Mouse (Mus musculus) urinary bladder, postnatal 25 days (tissue): ENCODE measurements around the gene Fam19a1.

Source experiments
- DNase-seq: peaks from one replicate; pipeline ENCODE4 v3.0.0; 2022; ENCODE audit warnings: low spot score

The Fam19a1 gene

GRCm38 (mm10) chr6:96437814-96438213 lies 324.9 kb downstream of the Fam19a1 start:
- no peak for DNase-seq

- no peak for DNase-seq
Observed at GRCm38 (mm10) chr6:96439419-96439818, 326.5 kb downstream of the Fam19a1 start.

- DNase-seq, result no peak
Observed at GRCm38 (mm10) chr6:96441971-96442370, 329.0 kb downstream of the Fam19a1 start.

GRCm38 (mm10) chr6:96447466-96447865 lies 334.5 kb downstream of the Fam19a1 start:
- no peak for DNase-seq

- no peak for DNase-seq
Observed at GRCm38 (mm10) chr6:96456266-96456665, 343.3 kb downstream of the Fam19a1 start.

DNA sequence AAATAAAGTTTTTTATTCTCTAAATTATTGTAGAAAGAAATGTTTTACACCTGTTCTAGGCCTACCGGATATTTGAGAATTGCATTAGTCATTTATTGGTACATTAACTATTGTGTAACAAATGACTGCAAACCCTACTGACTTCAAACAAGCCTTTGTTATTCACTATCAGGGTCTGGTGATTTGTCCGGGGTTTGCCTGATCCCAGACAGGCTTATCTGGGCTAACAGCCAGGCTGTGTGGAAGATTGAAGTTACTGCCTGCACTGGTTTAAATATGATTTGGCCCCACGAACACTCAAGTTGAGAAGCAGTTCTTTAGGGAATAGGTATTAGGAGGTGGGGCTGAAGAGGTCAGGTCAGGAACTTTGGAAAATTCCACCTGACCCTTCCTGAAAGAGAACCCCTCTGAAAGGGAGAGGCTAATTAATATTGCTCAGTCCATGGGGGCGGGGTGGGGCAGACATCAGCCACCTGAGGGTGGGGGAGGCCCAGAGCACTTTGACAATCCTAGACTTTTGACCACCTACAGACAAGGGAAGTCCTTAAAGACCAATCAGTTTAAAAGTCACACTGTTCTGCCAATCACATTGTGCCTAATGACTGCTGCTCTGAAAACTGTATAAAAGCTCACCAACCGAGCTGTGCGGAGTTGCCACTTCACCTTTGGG lies 344.8 kb downstream of the Fam19a1 start:
- peak; percentile 4 for DNase-seq

- no peak for DNase-seq
Observed at GRCm38 (mm10) chr6:96459041-96459440, 346.1 kb downstream of the Fam19a1 start.

DNA sequence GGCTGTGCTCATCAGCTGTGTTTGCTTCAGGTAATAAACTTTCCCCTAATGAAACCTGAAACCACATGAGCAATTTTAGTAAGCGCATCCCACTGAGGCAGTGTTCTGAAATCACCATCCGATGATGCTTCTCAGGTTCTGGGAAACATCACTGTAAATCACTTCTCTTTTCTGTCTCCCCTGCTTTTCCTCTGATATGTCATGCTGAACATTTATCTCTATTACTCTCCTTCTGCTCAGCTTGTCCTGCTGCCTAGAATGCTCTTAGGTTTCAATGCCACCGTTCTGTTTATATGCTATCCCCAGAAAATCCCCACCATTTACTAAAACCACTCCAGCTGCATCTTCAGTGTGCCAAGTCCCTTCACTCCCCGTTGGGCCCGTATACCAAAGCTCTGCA lies 386.5 kb downstream of the Fam19a1 start:
- no peak for DNase-seq

- no peak for DNase-seq
Observed at GRCm38 (mm10) chr6:96541600-96541999, 428.6 kb downstream of the Fam19a1 start.

DNA sequence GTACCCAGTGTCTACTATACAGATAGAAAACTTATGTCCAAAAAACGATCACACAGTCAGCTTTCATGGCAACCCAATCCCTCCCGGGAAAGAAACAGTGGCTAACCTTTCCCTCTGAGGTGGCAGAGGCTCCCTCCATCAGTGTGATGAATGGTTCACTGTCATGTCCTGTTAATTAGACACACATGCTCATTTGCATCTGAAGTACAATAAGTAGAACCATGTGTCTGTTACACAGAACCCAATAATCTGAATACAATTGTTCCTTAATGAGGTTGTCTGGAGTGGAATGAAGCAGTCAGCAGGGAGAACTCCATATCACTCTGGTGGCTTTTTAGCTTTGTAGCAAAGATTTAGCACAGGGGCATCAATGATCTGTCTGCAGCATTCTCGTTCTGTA lies 431.9 kb downstream of the Fam19a1 start:
- no peak for DNase-seq

- no peak for DNase-seq
Observed at GRCm38 (mm10) chr6:96550431-96550830, 437.5 kb downstream of the Fam19a1 start.

DNA sequence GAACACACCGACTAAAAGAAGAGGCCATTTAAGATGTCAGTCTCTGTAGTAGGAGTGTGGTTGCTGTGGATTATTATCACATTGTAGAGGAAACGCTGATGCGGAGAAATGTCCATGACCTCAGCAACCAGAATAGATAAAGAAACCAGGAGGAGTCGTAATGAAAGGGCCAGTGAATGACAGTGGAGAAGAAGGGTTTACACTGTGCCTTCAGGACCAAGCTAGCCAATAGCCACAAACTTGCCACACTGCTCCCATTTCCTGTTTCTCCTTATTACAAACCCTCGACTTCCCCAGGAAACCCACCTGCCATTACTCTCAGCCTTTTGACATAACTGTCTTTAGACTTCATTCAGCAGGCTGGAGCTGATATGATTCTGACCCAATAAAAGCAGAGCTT lies 465.7 kb downstream of the Fam19a1 start:
- DNase-seq, result no peak

- no peak for DNase-seq
Observed at GRCm38 (mm10) chr6:96580726-96581125, 467.8 kb downstream of the Fam19a1 start.

- no peak for DNase-seq
Observed at GRCm38 (mm10) chr6:96581187-96581586, 468.2 kb downstream of the Fam19a1 start.

GRCm38 (mm10) chr6:96587427-96587826 lies 474.5 kb downstream of the Fam19a1 start:
- DNase-seq, result no peak

DNA sequence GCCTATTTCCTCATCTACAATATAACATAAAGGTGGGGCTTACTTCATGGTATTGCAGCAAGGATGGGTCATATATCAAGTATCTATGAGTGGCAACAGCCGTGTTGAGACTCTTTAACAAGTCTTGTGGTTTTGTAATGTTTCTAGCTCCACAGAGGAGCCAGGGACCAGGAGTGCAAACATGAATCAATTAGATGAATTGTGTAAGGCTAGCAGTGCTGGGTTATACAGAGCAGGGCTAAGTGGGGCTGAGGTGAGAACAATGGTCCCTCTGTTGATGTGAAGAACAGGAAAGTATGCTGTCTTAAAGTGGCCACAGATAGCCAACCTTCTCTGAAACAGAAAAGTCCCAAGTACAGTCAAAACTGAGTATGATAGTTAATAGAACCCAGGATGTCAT lies 480.1 kb downstream of the Fam19a1 start:
- DNase-seq, result no peak

DNA sequence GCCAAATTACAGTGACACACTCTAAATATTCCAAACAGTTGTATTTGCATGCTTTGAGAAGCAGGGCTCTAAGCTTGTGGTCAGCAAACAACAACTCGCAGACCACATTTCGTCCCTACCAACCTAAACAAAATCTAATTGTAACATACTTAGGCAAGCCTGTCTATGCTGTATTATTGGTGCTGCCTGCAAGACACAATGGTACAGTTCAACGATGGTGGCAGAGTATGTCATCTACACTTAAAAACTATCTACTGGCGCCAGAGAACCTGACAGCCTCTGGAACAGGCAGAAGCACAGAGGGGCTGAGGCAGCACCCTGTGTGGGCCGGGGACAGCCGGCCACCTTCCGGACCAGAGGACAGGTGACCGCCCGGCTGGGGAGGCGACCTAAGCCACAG lies 482.2 kb downstream of the Fam19a1 start:
- DNase-seq, result no peak

GRCm38 (mm10) chr6:96624196-96624595 lies 511.2 kb downstream of the Fam19a1 start:
- no peak for DNase-seq

GRCm38 (mm10) chr6:96631518-96631917 lies 518.6 kb downstream of the Fam19a1 start:
- no peak for DNase-seq

DNA sequence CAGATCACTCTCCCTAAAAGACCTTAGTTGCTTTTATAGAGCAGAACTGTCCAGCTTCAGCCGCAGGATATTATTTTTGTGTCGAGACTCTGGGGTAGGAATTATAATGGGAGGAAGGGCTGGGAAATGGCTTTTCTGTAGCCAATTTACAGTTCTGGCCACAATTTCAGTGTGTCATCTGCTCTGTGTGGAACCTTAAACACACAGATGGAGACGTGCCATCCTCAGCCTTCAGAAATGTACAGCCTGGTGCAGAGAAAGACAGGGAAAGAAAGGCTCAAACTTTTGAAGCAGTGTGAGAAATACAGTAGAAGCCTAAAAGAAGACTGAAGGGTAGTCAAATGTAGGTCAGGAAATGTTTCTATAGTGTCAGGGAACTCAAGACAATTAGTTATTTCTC lies 519.3 kb downstream of the Fam19a1 start:
- no peak for DNase-seq

DNA sequence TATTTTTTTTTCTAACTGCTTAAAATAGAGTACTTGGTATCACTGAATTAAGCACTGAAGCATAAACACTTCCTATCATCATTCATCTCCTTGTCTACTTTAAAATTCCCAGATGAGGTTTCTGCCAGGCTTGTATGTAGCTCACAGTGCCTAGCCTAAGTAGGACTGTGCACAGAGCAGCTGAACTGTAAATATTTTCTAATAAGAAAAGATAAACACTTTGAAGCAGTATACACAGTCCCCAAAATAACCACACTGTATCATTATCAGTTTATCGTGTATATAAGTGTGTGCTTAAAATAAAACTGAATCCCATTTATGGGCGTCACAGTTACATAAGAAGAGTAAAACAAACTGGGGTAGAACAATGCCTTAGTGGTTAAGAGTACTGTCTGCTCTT lies 522.7 kb downstream of the Fam19a1 start:
- no peak for DNase-seq

DNA sequence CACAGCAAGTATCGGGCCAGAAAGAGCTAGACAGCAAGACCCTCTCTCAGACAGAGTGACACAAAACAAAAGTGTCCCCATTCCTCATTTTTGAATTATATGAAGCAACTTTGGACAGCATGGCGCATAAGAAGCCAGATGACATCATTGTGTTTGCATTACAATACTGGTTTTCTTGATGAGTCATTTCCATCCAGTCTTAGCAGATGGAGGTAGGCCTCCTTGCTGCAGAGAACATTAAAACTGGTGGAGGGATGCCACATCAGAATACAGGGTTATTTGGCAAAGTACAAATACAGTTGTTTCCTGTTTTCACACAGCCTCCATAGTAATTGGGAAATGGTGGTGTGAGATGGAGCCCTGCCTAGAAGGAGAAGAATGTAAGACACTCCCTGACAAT lies 535.8 kb downstream of the Fam19a1 start:
- no peak for DNase-seq

GRCm38 (mm10) chr6:96649267-96649666 lies 536.3 kb downstream of the Fam19a1 start:
- no peak for DNase-seq

- no peak for DNase-seq
Observed at GRCm38 (mm10) chr6:96666311-96666710, 553.4 kb downstream of the Fam19a1 start.

DNA sequence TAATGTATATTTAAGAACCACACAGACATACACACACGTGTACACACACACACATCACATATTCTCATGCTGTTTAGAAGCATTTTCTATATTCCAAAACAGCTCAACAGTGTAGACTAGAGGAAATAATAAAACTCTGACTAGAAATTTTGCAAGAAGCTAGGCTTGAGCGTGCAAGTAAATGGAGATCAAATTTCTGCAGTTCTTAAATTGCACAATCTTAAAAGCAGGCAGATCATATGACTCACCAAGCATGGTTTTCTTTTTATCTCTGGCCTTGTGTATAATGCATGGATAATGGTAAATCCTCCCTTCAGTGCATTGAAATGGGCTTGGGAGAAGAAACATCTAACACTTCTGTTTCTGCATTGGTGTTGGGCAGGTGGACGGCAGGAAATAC lies 564.9 kb downstream of the Fam19a1 start:
- DNase-seq, result no peak
